Mouse (Mus musculus) midbrain, embryonic 15.5 days (tissue): ENCODE results near the gene Tbce. TPM values are rescaled to one million over a fixed set of nuclear protein-coding genes. Genes with fewer than 3 reads are reported as not detected.
"Not testable (repeated sequence)": the region's sequence is repeated elsewhere in the genome, so short reads cannot be mapped to it uniquely, and the experiment has no call there.

Source experiments
- ATAC-seq: fragments of 200-750 bp; cut with Nextera tagmentation; replicated peaks from 2 replicates; pipeline ENCODE4 v1.8.0; 2017; ENCODE audit warnings: moderate TSS enrichment
- H3K27ac ChIP-seq: fragments of 300-500 bp; sonication (generic); 2 replicates; pipeline ENCODE4 v1.5.1; 2015; ENCODE audit warnings: mild to moderate bottlenecking, inconsistent platforms
- H3K27me3 ChIP-seq: fragments of 300-500 bp; sonication (generic); replicated peaks from 2 replicates; pipeline ENCODE4 v1.6.1; 2015; ENCODE audit warnings: inconsistent platforms
- H3K36me3 ChIP-seq: fragments of 300-500 bp; sonication (generic); replicated peaks from 2 replicates; pipeline ENCODE4 v1.6.1; 2015; ENCODE audit warnings: inconsistent platforms
- H3K4me1 ChIP-seq: fragments of 300-500 bp; sonication (generic); 2 replicates; pipeline ENCODE4 v1.6.1; 2015; ENCODE audit warnings: inconsistent platforms
- H3K4me2 ChIP-seq: fragments of 300-500 bp; sonication (generic); 2 replicates; pipeline ENCODE4 v1.6.1; 2015; ENCODE audit warnings: inconsistent platforms, mild to moderate bottlenecking, moderate library complexity
- H3K4me3 ChIP-seq: fragments of 300-500 bp; sonication (generic); 2 replicates; pipeline ENCODE4 v1.5.1; 2015; ENCODE audit warnings: mild to moderate bottlenecking, inconsistent platforms
- H3K9ac ChIP-seq: fragments of 300-500 bp; sonication (generic); 2 replicates; pipeline ENCODE4 v1.6.1; 2015; ENCODE audit warnings: mild to moderate bottlenecking, inconsistent platforms
- H3K9me3 ChIP-seq: fragments of 300-500 bp; sonication (generic); 2 replicates; pipeline ENCODE4 v1.6.1; 2016; ENCODE audit warnings: inconsistent platforms
- WGBS: fragments of 180-500 bp; shearing (Covaris S2); methylation state at CpG from one replicate; pipeline ENCODE4 v1.1.7; 2015; ENCODE audit warnings: mixed read lengths; 5-methylcytosine and 5-hydroxymethylcytosine counted together
- polyA plus RNA-seq: library from polyadenylated mRNA; unstranded; fragments of >200 nt; fragmentation: Nextera tagmentation; extraction: Ambion mirVana; gene quantifications from 2 replicates; pipeline ENCODE4 v1.2.1, GENCODE M21; 2015

Tbce gene
- polyA plus RNA-seq, 1 experiment from 2014 or later = 113 TPM

GRCm38 (mm10) chr13:14026154-14026820, 13.2 kb downstream of the Tbce start:
- H3K4me3 ChIP-seq = no peak overlapping the region
- 96% methylated on average over 6 of the region's 6 CpGs for WGBS

GRCm38 (mm10) chr13:14025554-14025953, 13.9 kb downstream of the Tbce start:
- Histone ChIP-seq H3K27me3 (no peaks in the 10 kb centered on the region), H3K4me3 (no peak overlapping the region), H3K36me3 (peaks cover 14% of the 10 kb centered on the region), H3K4me1 (no peaks in the 10 kb centered on the region), H3K4me2 (no peak overlapping the region), H3K9ac (no peak overlapping the region), H3K9me3 (no peaks in the 10 kb centered on the region), H3K27ac (no peak overlapping the region)
- WGBS = 90% methylated on average over 6 of the region's 6 CpGs
- ATAC-seq = no peak

More at GRCm38 (mm10) chr13:14026154-14026820, 13.2 kb downstream of the Tbce start:
- Histone ChIP-seq H3K9me3 (no peaks in the 10 kb centered on the region), H3K27ac (no peak overlapping the region), H3K36me3 (peaks cover 14% of the 10 kb centered on the region), H3K4me1 (no peaks in the 10 kb centered on the region), H3K27me3 (no peaks in the 10 kb centered on the region), H3K9ac (no peak overlapping the region), H3K4me2 (no peak overlapping the region)
- ATAC-seq = no peak

- not testable (repeated sequence) for H3K4me2 ChIP-seq, H3K27me3 ChIP-seq, H3K9me3 ChIP-seq, ATAC-seq, H3K9ac ChIP-seq, H3K4me3 ChIP-seq, H3K27ac ChIP-seq, H3K4me1 ChIP-seq
- WGBS = 87% methylated on average over 8 of the region's 12 CpGs
- peaks cover 26% of the 10 kb centered on the region; the same call in 1 of the 2 replicates for H3K36me3 ChIP-seq
These were observed 18.0 kb downstream of the Tbce start for GRCm38 (mm10) chr13:14021417-14021816.

- Histone ChIP-seq H3K4me1 (no peaks in the 10 kb centered on the region), H3K9ac (no peak overlapping the region), H3K27me3 (no peaks in the 10 kb centered on the region), H3K36me3 (peaks cover 21% of the 10 kb centered on the region; the same call in 1 of the 2 replicates), H3K4me3 (no peak overlapping the region), H3K9me3 (no peaks in the 10 kb centered on the region), H3K27ac (no peak overlapping the region), H3K4me2 (no peak overlapping the region)
- 94% methylated on average over 3 of the region's 3 CpGs for WGBS
- no peak for ATAC-seq
These were observed 20.6 kb downstream of the Tbce start for GRCm38 (mm10) chr13:14018852-14019251.

GRCm38 (mm10) chr13:14018283-14018682, 21.2 kb downstream of the Tbce start:
- no peaks in the 10 kb centered on the region for H3K9me3 ChIP-seq
- no peaks in the 10 kb centered on the region for H3K27me3 ChIP-seq
- peaks cover 21% of the 10 kb centered on the region; the same call in 1 of the 2 replicates for H3K36me3 ChIP-seq
- H3K27ac ChIP-seq = no peak overlapping the region
- no peaks in the 10 kb centered on the region for H3K4me1 ChIP-seq
- H3K4me2 ChIP-seq = no peak overlapping the region
- H3K4me3 ChIP-seq = no peak overlapping the region
- ATAC-seq = no peak
- H3K9ac ChIP-seq = no peak overlapping the region

GRCm38 (mm10) chr13:14015609-14016008, 23.8 kb downstream of the Tbce start:
- Histone ChIP-seq H3K4me1 (no peaks in the 10 kb centered on the region), H3K36me3 (peaks cover 21% of the 10 kb centered on the region; the same call in 1 of the 2 replicates), H3K9ac (no peak overlapping the region), H3K9me3 (no peaks in the 10 kb centered on the region), H3K27ac (no peak overlapping the region), H3K4me2 (no peak overlapping the region), H3K27me3 (no peaks in the 10 kb centered on the region), H3K4me3 (no peak overlapping the region)
- WGBS = 94% methylated on average over 6 of the region's 6 CpGs
- ATAC-seq = no peak

GRCm38 (mm10) chr13:14014540-14014939, 24.9 kb downstream of the Tbce start:
- WGBS = 95% methylated on average over 4 of the region's 4 CpGs
- Histone ChIP-seq H3K9me3 (no peaks in the 10 kb centered on the region), H3K4me3 (no peak overlapping the region), H3K27ac (no peak overlapping the region), H3K27me3 (no peaks in the 10 kb centered on the region), H3K36me3 (peaks cover 18% of the 10 kb centered on the region; the same call in 1 of the 2 replicates), H3K9ac (no peak overlapping the region), H3K4me2 (no peak overlapping the region), H3K4me1 (no peaks in the 10 kb centered on the region)
- ATAC-seq = no peak

- no peaks in the 10 kb centered on the region for H3K9me3 ChIP-seq
- no peak overlapping the region for H3K4me3 ChIP-seq
- no peaks in the 10 kb centered on the region for H3K4me1 ChIP-seq
- no peak overlapping the region for H3K4me2 ChIP-seq
- H3K36me3 ChIP-seq = peaks cover 15% of the 10 kb centered on the region; the same call in 1 of the 2 replicates
- no peak for ATAC-seq
- H3K27ac ChIP-seq = no peak overlapping the region
- WGBS = 98% methylated on average over 2 of the region's 2 CpGs
- H3K9ac ChIP-seq = no peak overlapping the region
- no peaks in the 10 kb centered on the region for H3K27me3 ChIP-seq
These were observed 25.4 kb downstream of the Tbce start for GRCm38 (mm10) chr13:14014001-14014400.

GRCm38 (mm10) chr13:14011454-14011995, 27.9 kb downstream of the Tbce start:
- Histone ChIP-seq H3K4me1 (no peaks in the 10 kb centered on the region), H3K4me2 (no peak overlapping the region), H3K36me3 (no peaks in the 10 kb centered on the region; the same call in 1 of the 2 replicates), H3K9ac (no peak overlapping the region), H3K9me3 (no peaks in the 10 kb centered on the region), H3K4me3 (no peak overlapping the region), H3K27me3 (no peaks in the 10 kb centered on the region), H3K27ac (no peak overlapping the region)
- 91% methylated on average over 4 of the region's 4 CpGs for WGBS
- no peak for ATAC-seq

- no peak overlapping the region for H3K27ac ChIP-seq
- no peak overlapping the region for H3K4me3 ChIP-seq
- H3K4me2 ChIP-seq = no peak overlapping the region
- no peaks in the 10 kb centered on the region for H3K9me3 ChIP-seq
- 61% methylated on average over 2 of the region's 2 CpGs for WGBS
- peaks cover 31% of the 10 kb centered on the region; the same call in 1 of the 2 replicates for H3K36me3 ChIP-seq
- ATAC-seq = no peak
- H3K27me3 ChIP-seq = no peaks in the 10 kb centered on the region
- H3K9ac ChIP-seq = no peak overlapping the region
- H3K4me1 ChIP-seq = no peaks in the 10 kb centered on the region
These were observed 33.4 kb downstream of the Tbce start for GRCm38 (mm10) chr13:14006056-14006455.

GRCm38 (mm10) chr13:14004999-14005398, 34.4 kb downstream of the Tbce start:
- no peaks in the 10 kb centered on the region for H3K4me1 ChIP-seq
- WGBS = 95% methylated on average over 5 of the region's 5 CpGs
- H3K4me2 ChIP-seq = no peak overlapping the region
- H3K9me3 ChIP-seq = no peaks in the 10 kb centered on the region
- H3K27ac ChIP-seq = no peak overlapping the region
- no peak overlapping the region for H3K4me3 ChIP-seq
- H3K27me3 ChIP-seq = no peaks in the 10 kb centered on the region
- peaks cover 39% of the 10 kb centered on the region; the same call in 1 of the 2 replicates for H3K36me3 ChIP-seq
- no peak for ATAC-seq
- no peak overlapping the region for H3K9ac ChIP-seq

GRCm38 (mm10) chr13:14004086-14004485, 35.4 kb downstream of the Tbce start:
- H3K4me2 ChIP-seq = no peak overlapping the region
- no peaks in the 10 kb centered on the region for H3K9me3 ChIP-seq
- peaks cover 42% of the 10 kb centered on the region; the same call in 1 of the 2 replicates for H3K36me3 ChIP-seq
- H3K9ac ChIP-seq = no peak overlapping the region
- no peak overlapping the region for H3K4me3 ChIP-seq
- ATAC-seq = no peak
- WGBS = 86% methylated on average over 4 of the region's 4 CpGs
- H3K4me1 ChIP-seq = no peaks in the 10 kb centered on the region
- no peaks in the 10 kb centered on the region for H3K27me3 ChIP-seq
- no peak overlapping the region for H3K27ac ChIP-seq

- Histone ChIP-seq H3K27ac (no peak overlapping the region), H3K9me3 (no peaks in the 10 kb centered on the region), H3K4me3 (no peak overlapping the region), H3K4me1 (no peaks in the 10 kb centered on the region), H3K36me3 (peaks cover 52% of the 10 kb centered on the region; the same call in 1 of the 2 replicates), H3K27me3 (no peaks in the 10 kb centered on the region), H3K9ac (no peak overlapping the region), H3K4me2 (no peak overlapping the region)
- 72% methylated on average over 2 of the region's 2 CpGs for WGBS
- no peak for ATAC-seq
These were observed 36.7 kb downstream of the Tbce start for GRCm38 (mm10) chr13:14002706-14003105.
